Mouse (Mus musculus) left cerebral cortex, postnatal 10 days (tissue): Measurements from ENCODE around the gene Tmem115. TPM values are rescaled to one million over a fixed set of nuclear protein-coding genes. Genes with fewer than 3 reads are reported as not detected.

Experiments used
- DNase-seq, 2 experiments: peaks; one replicate each; pipeline ENCODE4 v3.0.0; 2021 to 2022; ENCODE audit warnings: low spot score in 2 of 2, mixed read lengths in 1 of 2; ENCODE audit errors: extremely low spot score in 1 of 2
- intact Hi-C: fragments of 180-260 bp; cut with DNase I; formaldehyde crosslinking; loops from one replicate; pipeline ENCODE4 v1.15.1; 2025
- total RNA-seq, 2 experiments: library from RNA; stranded (reverse); gene quantifications; 2 replicates each; pipeline ENCODE4 v1.2.3; 2021

Tmem115 gene
- total RNA-seq, 2 experiments from 2014 or later, result 31.8 to 35.7 TPM

DNA sequence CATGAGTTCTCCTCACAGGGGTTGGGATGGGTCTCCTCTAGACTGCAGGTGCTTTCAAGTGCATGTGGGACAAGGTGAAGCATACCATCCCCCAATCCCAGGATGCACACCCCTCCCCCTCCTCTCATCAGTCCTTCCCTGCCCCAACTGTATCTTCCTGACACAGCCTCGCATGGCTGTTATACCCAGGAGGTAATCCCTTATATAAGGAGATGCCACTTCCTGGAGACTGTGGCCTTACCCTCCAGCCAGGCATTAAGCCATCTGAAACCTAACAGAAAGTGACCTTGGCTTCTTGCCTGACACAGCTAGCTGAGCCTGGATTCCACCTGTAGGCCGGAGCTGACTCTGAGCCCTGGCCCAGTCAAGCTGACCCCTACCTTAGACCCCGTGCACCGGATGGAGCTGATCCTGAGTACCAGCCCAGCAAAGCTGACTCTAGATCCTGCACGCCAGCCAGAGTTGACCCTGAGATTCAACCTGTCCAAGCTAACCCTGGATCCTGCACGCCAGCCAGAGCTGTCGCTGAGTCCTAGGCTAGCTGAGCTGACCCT, 48.8 kb downstream of the Tmem115 start:
- no peak for DNase-seq
- intact Hi-C loops, result no loop called here

DNA sequence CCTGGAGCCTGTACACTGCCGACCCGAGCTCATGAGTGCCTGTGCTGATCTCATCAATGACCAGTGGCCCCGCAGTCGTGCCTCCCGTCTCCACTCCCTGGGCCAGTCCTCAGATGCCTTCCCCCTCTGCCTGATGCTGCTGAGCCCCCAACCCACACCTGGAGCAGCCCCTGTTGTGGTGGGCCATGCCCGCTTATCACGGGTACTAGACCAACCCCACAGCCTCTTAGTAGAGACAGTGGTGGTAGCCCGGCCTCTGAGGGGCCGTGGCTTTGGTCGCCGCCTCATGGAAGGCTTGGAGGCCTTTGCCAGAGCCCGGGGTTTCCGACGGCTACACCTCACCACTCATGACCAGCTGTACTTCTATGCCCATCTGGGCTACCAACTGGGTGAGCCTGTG, 49.4 kb downstream of the Tmem115 start:
- intact Hi-C loops, result no loop called here
- DNase-seq, result no peak

DNA sequence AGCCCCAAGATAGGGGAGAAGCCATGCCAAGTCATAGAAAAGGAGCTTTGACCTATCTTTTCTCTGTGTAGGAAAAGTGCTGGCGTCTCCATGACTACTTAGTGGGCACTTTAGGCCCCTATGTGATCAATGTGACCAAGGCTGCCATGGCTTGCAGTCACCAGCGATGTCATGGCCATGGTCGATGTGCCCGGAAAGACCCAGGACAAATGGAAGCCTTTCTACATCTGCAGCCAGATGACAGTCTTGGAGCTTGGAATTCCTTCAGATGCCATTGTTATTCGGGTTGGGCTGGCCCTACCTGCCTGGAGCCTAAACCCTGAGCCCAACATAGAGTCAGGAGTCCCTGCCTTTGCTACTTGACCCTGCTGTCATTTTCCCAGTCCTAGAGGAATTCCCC, 52.8 kb downstream of the Tmem115 start:
- intact Hi-C loops, result no loop called here
- no peak for DNase-seq

DNA sequence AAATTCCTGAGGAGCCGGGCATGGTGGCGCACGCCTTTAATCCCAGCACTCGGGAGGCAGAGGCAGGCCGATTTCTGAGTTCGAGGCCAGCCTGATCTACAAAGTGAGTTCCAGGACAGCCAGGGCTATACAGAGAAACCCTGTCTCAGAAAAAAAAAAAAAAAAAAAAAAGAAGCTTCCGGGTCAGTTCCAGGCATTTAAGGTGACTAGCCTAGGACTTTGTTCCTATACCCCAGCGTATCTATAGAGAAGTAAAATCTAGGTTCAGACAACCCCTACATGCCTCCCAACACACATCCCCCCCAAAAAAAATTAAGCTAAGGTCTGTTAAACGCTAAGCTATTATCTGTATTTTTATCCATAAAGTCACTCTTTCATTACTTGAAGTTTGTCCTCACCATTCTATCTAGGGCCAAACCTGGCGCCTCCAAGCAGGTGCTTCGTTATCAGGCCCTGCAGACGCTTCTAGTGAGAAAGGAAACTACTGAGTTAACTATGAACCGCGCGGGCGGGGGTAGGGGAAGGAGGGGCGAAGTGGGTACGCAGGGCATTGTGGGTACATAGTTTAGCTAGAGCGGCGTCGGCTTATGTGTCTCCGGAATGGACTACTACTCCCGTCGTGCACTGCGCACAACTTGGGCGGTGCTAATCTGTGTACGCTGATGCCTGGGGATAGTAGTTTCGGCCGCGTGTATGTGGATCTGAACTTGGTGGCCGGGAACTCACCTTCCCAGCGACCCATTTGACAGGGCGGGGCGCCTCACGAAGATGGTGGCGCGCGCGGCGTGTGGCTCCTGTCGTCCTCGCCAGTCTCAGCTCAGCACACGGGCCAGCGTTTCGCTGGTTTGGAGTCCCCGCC, 53.5 kb downstream of the Tmem115 start, which contains the start of gene Ifrd2:
Ifrd2 (plus strand) TSS at position 669 of the 859 bp plus-strand sequence.
- peak; percentile 98 for DNase-seq
- intact Hi-C loops, result no loop called here

DNA sequence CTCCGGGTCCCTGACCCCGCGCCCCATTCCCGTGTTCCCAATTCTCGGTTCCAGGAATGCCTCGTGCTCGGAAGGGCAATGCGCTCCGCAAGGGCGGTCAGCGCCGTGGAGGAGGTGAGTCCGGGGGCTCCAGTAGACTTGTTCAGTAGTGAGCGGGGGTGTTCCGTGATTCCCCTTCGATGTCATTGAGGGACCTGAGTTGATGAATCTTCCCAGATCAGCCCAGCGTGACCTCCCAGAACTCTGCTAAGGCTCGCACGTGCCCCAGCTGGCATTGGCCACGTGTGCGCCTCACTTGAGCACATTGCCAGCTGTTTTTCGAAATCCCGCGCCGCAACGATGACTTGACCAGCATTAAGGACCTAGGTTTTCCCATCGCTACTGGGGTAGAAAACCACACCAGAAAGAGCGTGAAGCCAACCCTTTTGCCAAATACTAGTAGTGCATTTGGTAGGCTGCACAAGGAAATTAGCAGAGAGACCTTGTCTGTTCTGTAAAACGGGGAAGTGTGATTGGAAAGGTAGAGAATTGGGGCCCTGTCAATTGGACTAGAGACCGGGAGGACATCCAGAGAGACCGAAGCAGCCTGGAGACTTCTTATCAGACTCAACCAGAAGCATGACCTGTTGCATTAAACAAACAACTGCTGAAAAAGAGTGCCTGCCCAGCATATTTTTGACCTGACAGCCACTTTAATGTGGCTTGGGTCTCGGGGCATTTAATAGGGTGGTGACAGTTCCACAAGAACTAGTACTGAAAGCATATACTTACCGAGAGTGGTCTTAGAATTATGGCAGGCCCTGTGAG, 54.3 kb downstream of the Tmem115 start:
- peak in 1 of 2 experiments; percentile 68 for DNase-seq
- intact Hi-C loops, result no loop called here

Other genes with a start within 250 kb of the Tmem115 start
- 1 to 10 TPM; 1.9 to 2.7 TPM for gene Mapkapk3, start 244.1 kb upstream of the Tmem115 start, total RNA-seq
- gene Cish, start 237.9 kb upstream of the Tmem115 start, total RNA-seq, result 10 to 100 TPM in 1 of 2 experiments, 1 to 10 TPM in 1; 9.4 to 11.8 TPM
- gene Hemk1, start 195.6 kb upstream of the Tmem115 start, total RNA-seq, result 10 to 100 TPM; 14.3 to 16.6 TPM
- 1 to 10 TPM; 4.0 TPM for gene 6430571L13Rik, start 193.3 kb upstream of the Tmem115 start, total RNA-seq
- gene Cacna2d2, start 134.3 kb upstream of the Tmem115 start, total RNA-seq, result 10 to 100 TPM; 33.8 to 37.8 TPM
- 10 to 100 TPM; 19.0 to 21.4 TPM for gene Cyb561d2, start 8.2 kb downstream of the Tmem115 start, total RNA-seq
- 10 to 100 TPM; 34.1 to 37.8 TPM for gene Nprl2, start 8.3 kb downstream of the Tmem115 start, total RNA-seq
- 1 to 10 TPM; 1.8 to 2.9 TPM for gene Zmynd10, start 13.4 kb downstream of the Tmem115 start, total RNA-seq
- gene Rassf1, start 17.6 kb downstream of the Tmem115 start, total RNA-seq, result 10 to 100 TPM; 14.7 to 14.9 TPM
- 10 to 100 TPM; 71.6 to 76.6 TPM for gene Tusc2, start 29.3 kb downstream of the Tmem115 start, total RNA-seq
- 10 to 100 TPM; 13.2 to 20.1 TPM for gene Hyal2, start 34.0 kb downstream of the Tmem115 start, total RNA-seq
- 1 to 10 TPM; 3.1 to 4.3 TPM for gene Hyal1, start 43.0 kb downstream of the Tmem115 start, total RNA-seq
- gene Naa80, start 44.9 kb downstream of the Tmem115 start, total RNA-seq, result 1 to 10 TPM; 9.3 to 9.8 TPM
- gene Hyal3, start 46.9 kb downstream of the Tmem115 start, total RNA-seq, result 1 to 10 TPM in 1 of 2 experiments, under 1 TPM in 1; 0.99 to 1.4 TPM
- 10 to 100 TPM; 10.1 to 12.5 TPM for gene Ifrd2, start 53.7 kb downstream of the Tmem115 start, total RNA-seq
- 1 to 10 TPM; 2.7 to 2.9 TPM for gene Sema3b, start 75.3 kb downstream of the Tmem115 start, total RNA-seq
- gene Gnai2, start 101.4 kb downstream of the Tmem115 start, total RNA-seq, result 100 to 1,000 TPM; 229 to 244 TPM
- gene Slc38a3, start 135.6 kb downstream of the Tmem115 start, total RNA-seq, result 10 to 100 TPM; 84.1 to 90.3 TPM
- gene Gnat1, start 145.8 kb downstream of the Tmem115 start, total RNA-seq, result under 1 TPM; 0.32 to 0.93 TPM
- 10 to 100 TPM; 14.3 to 19.2 TPM for gene Sema3f, start 176.5 kb downstream of the Tmem115 start, total RNA-seq
- 100 to 1,000 TPM; 157 TPM for gene Rbm5, start 237.1 kb downstream of the Tmem115 start, total RNA-seq